Mouse (Mus musculus): ENCODE data around the gene Isl2. TPM values are rescaled to one million over a fixed set of nuclear protein-coding genes. Genes with fewer than 3 reads are reported as not detected.

Gene Isl2
- total and polyA plus RNA-seq, 3 experiments, result 0.06 TPM; not detected in 2

DNA sequence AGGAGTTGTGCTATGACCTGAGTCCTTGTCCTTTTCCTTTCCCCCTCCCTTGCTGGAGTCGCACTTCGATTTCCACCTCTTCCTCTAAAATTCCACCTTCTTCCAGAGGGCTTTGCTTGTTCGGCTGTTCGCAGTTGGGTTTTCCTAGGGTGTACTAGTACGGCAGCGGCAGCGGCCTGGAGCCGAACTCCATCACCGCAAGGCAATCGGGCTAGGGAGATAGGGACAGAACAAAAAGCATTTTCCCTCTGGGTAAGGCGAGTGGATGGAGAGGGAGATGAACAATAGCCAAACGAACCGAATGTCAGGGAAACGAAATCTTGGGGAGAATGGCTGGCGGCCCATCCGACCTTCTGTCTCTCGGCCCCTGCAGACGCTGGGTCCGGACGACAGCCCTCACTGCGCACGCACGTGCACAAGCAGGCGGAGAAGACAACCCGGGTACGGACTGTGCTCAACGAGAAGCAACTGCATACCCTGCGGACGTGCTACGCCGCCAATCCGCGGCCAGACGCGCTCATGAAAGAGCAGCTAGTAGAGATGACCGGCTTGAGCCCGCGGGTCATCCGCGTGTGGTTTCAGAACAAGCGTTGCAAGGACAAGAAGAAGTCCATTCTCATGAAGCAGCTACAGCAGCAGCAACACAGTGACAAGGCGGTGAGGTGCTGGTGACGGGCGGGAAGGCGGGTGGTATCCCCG, 5.4 kb downstream of the Isl2 start:
- H3K9ac ChIP-seq (ENCODE audit: low read depth, low read length), result no peak overlapping the region
- no peak overlapping the region for H3K27ac ChIP-seq
- intact Hi-C loops (cut with DNase I), result loop anchor here (10.0 kb wide), 1 partner anchor 219 kb away; the partner anchor contains the start of genes Nrg4 and Tmem266
- no peak overlapping the region for H3K4me3 ChIP-seq
- TF ChIP-seq CTCF (IDR thresholded peaks at IDR 0.05), result no peak
- no peak for TF ChIP-seq EP300 (IDR thresholded peaks at IDR 0.05; ENCODE audit: insufficient read depth, low read depth, low read length)
- H3K36me3 ChIP-seq (ENCODE audit: control insufficient read depth, insufficient read depth, low read length), result no peaks in the 10 kb centered on the region
- peaks cover 60% of the 10 kb centered on the region for H3K27me3 ChIP-seq (ENCODE audit: control insufficient read depth, insufficient read depth, low read length)
- WGBS, result 4% methylated on average over 46 of the region's 46 CpGs
- H3K4me1 ChIP-seq (ENCODE audit: control insufficient read depth, insufficient read depth, low read length), result peaks cover 10% of the 10 kb centered on the region
- peak; percentile 63 to 79 for DNase-seq
- H3K79me2 ChIP-seq (replicated peaks; ENCODE audit: control insufficient read depth, insufficient read depth, low read length), result no peaks in the 10 kb centered on the region

DNA sequence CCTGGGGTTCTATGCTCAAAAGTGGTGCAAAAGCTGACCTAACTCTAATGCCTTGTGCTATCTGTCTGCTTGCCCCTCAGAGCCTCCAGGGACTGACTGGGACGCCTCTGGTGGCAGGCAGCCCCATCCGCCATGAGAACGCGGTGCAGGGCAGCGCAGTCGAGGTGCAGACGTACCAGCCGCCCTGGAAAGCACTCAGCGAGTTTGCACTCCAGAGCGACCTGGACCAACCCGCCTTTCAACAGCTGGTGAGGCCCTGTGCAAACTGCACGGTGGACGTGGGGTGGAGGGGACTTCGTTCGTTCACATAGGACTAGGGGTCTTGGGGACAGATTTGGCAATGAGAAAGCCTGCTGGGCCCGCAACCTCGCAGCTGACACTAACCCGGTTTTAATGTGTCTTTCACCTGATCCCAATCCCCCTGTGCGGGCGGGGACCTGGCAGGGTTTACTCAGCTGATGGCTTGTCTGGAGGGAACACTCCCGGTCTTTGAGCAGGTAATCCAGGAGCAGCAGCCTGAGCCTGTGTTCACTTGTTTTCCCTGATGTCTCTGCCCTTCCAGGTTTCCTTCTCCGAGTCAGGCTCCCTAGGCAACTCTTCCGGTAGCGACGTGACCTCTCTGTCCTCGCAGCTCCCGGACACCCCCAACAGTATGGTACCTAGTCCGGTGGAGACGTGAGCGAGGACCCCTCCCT, 6.5 kb downstream of the Isl2 start:
- intact Hi-C loops (cut with DNase I), result loop anchor here (10.0 kb wide), 1 partner anchor 220 kb away; the partner anchor contains the start of genes Nrg4 and Tmem266
- Histone ChIP-seq H3K27ac (no peak overlapping the region), H3K79me2 (replicated peaks; ENCODE audit: control insufficient read depth, insufficient read depth, low read length) (no peaks in the 10 kb centered on the region), H3K9ac (ENCODE audit: low read depth, low read length) (no peak overlapping the region), H3K27me3 (ENCODE audit: control insufficient read depth, insufficient read depth, low read length) (peaks cover 50% of the 10 kb centered on the region), H3K4me1 (ENCODE audit: control insufficient read depth, insufficient read depth, low read length) (peaks cover 10% of the 10 kb centered on the region), H3K4me3 (no peak overlapping the region), H3K36me3 (ENCODE audit: control insufficient read depth, insufficient read depth, low read length) (no peaks in the 10 kb centered on the region)
- TF ChIP-seq EP300 (IDR thresholded peaks at IDR 0.05; ENCODE audit: insufficient read depth, low read depth, low read length) (no peak), CTCF (IDR thresholded peaks at IDR 0.05) (no peak), POLR2A (IDR thresholded peaks at IDR 0.05; ENCODE audit: insufficient read depth, low read depth, low read length) (no peak)
- WGBS, result 6% methylated on average over 30 of the region's 30 CpGs
- peak; percentile 55 to 70 for DNase-seq

GRCm38 (mm10) chr9:55545556-55546175, 7.2 kb downstream of the Isl2 start:
- DNase-seq, result peak; percentile 30 to 48
- Histone ChIP-seq H3K79me2 (replicated peaks; ENCODE audit: control insufficient read depth, insufficient read depth, low read length) (no peaks in the 10 kb centered on the region), H3K36me3 (ENCODE audit: control insufficient read depth, insufficient read depth, low read length) (no peaks in the 10 kb centered on the region), H3K27ac (no peak overlapping the region), H3K27me3 (ENCODE audit: control insufficient read depth, insufficient read depth, low read length) (peaks cover 47% of the 10 kb centered on the region), H3K4me1 (ENCODE audit: control insufficient read depth, insufficient read depth, low read length) (peaks cover 10% of the 10 kb centered on the region), H3K4me3 (no peak overlapping the region), H3K9ac (ENCODE audit: low read depth, low read length) (no peak overlapping the region)
- WGBS, result 10% methylated on average over 41 of the region's 41 CpGs
- TF ChIP-seq POLR2A (IDR thresholded peaks at IDR 0.05; ENCODE audit: insufficient read depth, low read depth, low read length) (no peak), EP300 (IDR thresholded peaks at IDR 0.05; ENCODE audit: insufficient read depth, low read depth, low read length) (no peak), CTCF (IDR thresholded peaks at IDR 0.05) (no peak)
- intact Hi-C loops (cut with DNase I), result loop anchor here (10.0 kb wide), 1 partner anchor 221 kb away; the partner anchor contains the start of genes Nrg4 and Tmem266

GRCm38 (mm10) chr9:55546176-55547010, 7.9 kb downstream of the Isl2 start:
- intact Hi-C loops (cut with DNase I), result loop anchor here (10.0 kb wide), 1 partner anchor 222 kb away; the partner anchor contains the start of genes Nrg4 and Tmem266
- H3K4me1 ChIP-seq (ENCODE audit: control insufficient read depth, insufficient read depth, low read length), result peaks cover 10% of the 10 kb centered on the region
- no peak overlapping the region for H3K9ac ChIP-seq (ENCODE audit: low read depth, low read length)
- H3K36me3 ChIP-seq (ENCODE audit: control insufficient read depth, insufficient read depth, low read length), result no peaks in the 10 kb centered on the region
- peak; percentile 35 to 62 for DNase-seq
- peak overlapping the region; percentile 9; the same call in 1 of the 2 replicates for H3K4me3 ChIP-seq
- no peaks in the 10 kb centered on the region for H3K79me2 ChIP-seq (replicated peaks; ENCODE audit: control insufficient read depth, insufficient read depth, low read length)
- H3K27me3 ChIP-seq (ENCODE audit: control insufficient read depth, insufficient read depth, low read length), result peaks cover 43% of the 10 kb centered on the region
- TF ChIP-seq CTCF (IDR thresholded peaks at IDR 0.05) (no peak), EP300 (IDR thresholded peaks at IDR 0.05; ENCODE audit: insufficient read depth, low read depth, low read length) (no peak), POLR2A (IDR thresholded peaks at IDR 0.05; ENCODE audit: insufficient read depth, low read depth, low read length) (no peak)
- 5% methylated on average over 63 of the region's 63 CpGs for WGBS
- H3K27ac ChIP-seq, result no peak overlapping the region

DNA sequence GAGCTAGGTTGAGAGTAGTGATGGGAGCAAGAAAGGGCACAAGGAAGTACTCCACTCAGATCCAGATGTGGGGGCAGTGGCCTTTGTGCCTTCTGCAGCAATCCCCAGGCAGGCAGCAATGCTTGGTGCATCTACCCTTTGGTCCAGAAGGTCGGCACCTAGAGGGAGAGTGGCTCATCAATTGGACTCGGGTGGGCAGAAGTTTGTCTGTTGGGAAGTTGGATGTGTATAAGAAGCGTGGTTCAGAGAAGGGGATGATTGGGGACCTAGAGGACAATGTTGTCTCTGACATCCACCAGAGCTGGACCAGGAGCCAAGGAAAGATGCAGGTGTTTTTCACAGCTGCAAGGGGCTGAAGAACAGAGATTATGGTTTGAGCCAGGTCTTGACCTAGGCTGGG, 10.4 kb downstream of the Isl2 start:
- intact Hi-C loops (cut with DNase I), result loop anchor here (10.0 kb wide), 1 partner anchor 224 kb away; the partner anchor contains the start of genes Nrg4 and Tmem266

More for the DNA sequence above, 10.4 kb downstream of the Isl2 start:
- Histone ChIP-seq H3K9ac (ENCODE audit: low read depth, low read length) (no peak overlapping the region), H3K27ac (no peak overlapping the region), H3K27me3 (ENCODE audit: control insufficient read depth, insufficient read depth, low read length) (peaks cover 25% of the 10 kb centered on the region), H3K4me3 (no peak overlapping the region), H3K36me3 (ENCODE audit: control insufficient read depth, insufficient read depth, low read length) (no peaks in the 10 kb centered on the region), H3K79me2 (replicated peaks; ENCODE audit: control insufficient read depth, insufficient read depth, low read length) (no peaks in the 10 kb centered on the region), H3K4me1 (ENCODE audit: control insufficient read depth, insufficient read depth, low read length) (peaks cover 5% of the 10 kb centered on the region)
- no peak for TF ChIP-seq CTCF (IDR thresholded peaks at IDR 0.05)
- TF ChIP-seq EP300 (IDR thresholded peaks at IDR 0.05; ENCODE audit: insufficient read depth, low read depth, low read length), result no peak
- no peak for TF ChIP-seq POLR2A (IDR thresholded peaks at IDR 0.05; ENCODE audit: insufficient read depth, low read depth, low read length)
- DNase-seq, result no peak
- WGBS, result 49% methylated on average over 3 of the region's 3 CpGs

All from heart, adult 2 months (tissue).